Mouse (Mus musculus) brain, embryonic 14.5 days (tissue): ENCODE results near the gene Gk2.

ENCODE experiments used
- CTCF ChIP-seq: fragments of 200-500 bp; IDR thresholded peaks from 2 replicates; pipeline ENCODE4 v1.5.1; 2012; ENCODE audit warnings: inconsistent platforms, mild to moderate bottlenecking, moderate library complexity, borderline replicate concordance; ENCODE audit not compliant: insufficient read depth, insufficient read length; ENCODE audit errors: extremely low read depth
- POLR2A ChIP-seq: fragments of 200-500 bp; IDR thresholded peaks from 2 replicates; pipeline ENCODE4 v1.6.1; 2012; ENCODE audit warnings: mild to moderate bottlenecking, inconsistent platforms, borderline replicate concordance; ENCODE audit not compliant: poor library complexity, insufficient read depth, insufficient read length, severe bottlenecking; ENCODE audit errors: extremely low read depth

DNA sequence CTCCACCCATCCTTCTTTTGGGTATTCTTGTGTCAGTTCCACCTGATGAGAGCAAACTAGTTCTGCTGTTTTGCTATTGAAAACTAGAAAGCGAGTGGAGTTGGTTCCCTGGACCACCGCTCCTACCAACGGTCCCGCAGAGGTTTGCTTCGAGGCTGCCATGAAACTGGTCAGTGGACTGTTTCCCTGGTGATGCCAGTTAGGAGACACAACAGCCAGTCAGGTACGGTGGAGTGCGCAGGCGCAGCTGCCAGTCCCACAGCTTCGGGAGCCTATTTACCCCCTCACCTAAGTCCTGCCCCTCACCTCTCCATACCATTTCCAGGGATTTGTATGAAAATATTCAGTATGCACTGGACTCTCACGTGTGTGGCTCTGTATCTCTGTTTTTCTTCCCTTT is at the start of gene Gk2:
- TF ChIP-seq CTCF (no peak), POLR2A (no peak)
